Mouse (Mus musculus): ENCODE measurements around the gene Cwc22. TPM values are rescaled to one million over a fixed set of nuclear protein-coding genes. Genes with fewer than 3 reads are reported as not detected.
A peak's percentile ranks its signal among the peaks of the same experiment; 100 is the strongest.

Cwc22 gene
- polyA plus RNA-seq, 1 experiment from 2014 or later = 14.9 TPM

- Histone ChIP-seq H3K4me3 (ENCODE audit: low read depth, low read length) (no peak overlapping the region), H3K27me3 (replicated peaks; ENCODE audit: insufficient read depth, low read length) (no peaks in the 10 kb centered on the region), H3K9me3 (ENCODE audit: low read length) (no peaks in the 10 kb centered on the region), H3K27ac (ENCODE audit: low read length) (no peak overlapping the region), H3K4me1 (ENCODE audit: insufficient read depth, low read depth, low read length) (peaks cover 4% of the 10 kb centered on the region; the same call in 1 of the 2 replicates), H3K36me3 (ENCODE audit: insufficient read depth, low read length) (no peaks in the 10 kb centered on the region), H3K4me2 (replicated peaks; ENCODE audit: low read depth, low read length) (no peak overlapping the region), H3K9ac (replicated peaks; ENCODE audit: low read depth) (no peak overlapping the region)
- WGBS = 65% methylated on average over 3 of the region's 3 CpGs
- no peak for DNase-seq (ENCODE audit: low spot score)
- ATAC-seq = no peak
- TF ChIP-seq CTCF (IDR thresholded peaks at IDR 0.05) (no peak), EP300 (IDR thresholded peaks at IDR 0.05) (no peak)
Measured at GRCm38 (mm10) chr2:77947161-77947870, 1.1 kb upstream of the Cwc22 start.

- Histone ChIP-seq H3K4me2 (replicated peaks; ENCODE audit: low read depth, low read length) (peak overlapping the region; percentile 71), H3K4me3 (ENCODE audit: low read depth, low read length) (peak overlapping the region; percentile 89), H3K27me3 (replicated peaks; ENCODE audit: insufficient read depth, low read length) (no peaks in the 10 kb centered on the region), H3K9ac (replicated peaks; ENCODE audit: low read depth) (peak overlapping the region; percentile 98), H3K9me3 (ENCODE audit: low read length) (no peaks in the 10 kb centered on the region), H3K36me3 (ENCODE audit: insufficient read depth, low read length) (no peaks in the 10 kb centered on the region), H3K4me1 (ENCODE audit: insufficient read depth, low read depth, low read length) (peaks cover 4% of the 10 kb centered on the region; the same call in 1 of the 2 replicates), H3K27ac (ENCODE audit: low read length) (no peak overlapping the region)
- 36% methylated on average over 8 of the region's 8 CpGs for WGBS
- no peak for ATAC-seq
- DNase-seq (ENCODE audit: low spot score) = no peak
- TF ChIP-seq CTCF (IDR thresholded peaks at IDR 0.05) (no peak), EP300 (IDR thresholded peaks at IDR 0.05) (no peak)
Measured at GRCm38 (mm10) chr2:77944860-77945595, 1.1 kb downstream of the Cwc22 start.

- Histone ChIP-seq H3K4me2 (replicated peaks; ENCODE audit: low read depth, low read length) (no peak overlapping the region), H3K4me3 (ENCODE audit: low read depth, low read length) (no peak overlapping the region), H3K9me3 (ENCODE audit: low read length) (no peaks in the 10 kb centered on the region), H3K4me1 (ENCODE audit: insufficient read depth, low read depth, low read length) (peaks cover 4% of the 10 kb centered on the region; the same call in 1 of the 2 replicates), H3K36me3 (ENCODE audit: insufficient read depth, low read length) (no peaks in the 10 kb centered on the region), H3K27me3 (replicated peaks; ENCODE audit: insufficient read depth, low read length) (no peaks in the 10 kb centered on the region), H3K9ac (replicated peaks; ENCODE audit: low read depth) (no peak overlapping the region), H3K27ac (ENCODE audit: low read length) (no peak overlapping the region)
- TF ChIP-seq CTCF (IDR thresholded peaks at IDR 0.05) = no peak
- TF ChIP-seq EP300 (IDR thresholded peaks at IDR 0.05) = no peak
- 92% methylated on average over 5 of the region's 5 CpGs for whole genome bisulfite sequencing
- ATAC-seq (no peak), DNase-seq (ENCODE audit: low spot score) (no peak)
Measured at GRCm38 (mm10) chr2:77944281-77944680, 1.9 kb downstream of the Cwc22 start.

GRCm38 (mm10) chr2:77941944-77942343, 4.2 kb downstream of the Cwc22 start:
- Histone ChIP-seq H3K36me3 (ENCODE audit: insufficient read depth, low read length) (no peaks in the 10 kb centered on the region), H3K9ac (replicated peaks; ENCODE audit: low read depth) (no peak overlapping the region), H3K9me3 (ENCODE audit: low read length) (no peaks in the 10 kb centered on the region), H3K4me3 (ENCODE audit: low read depth, low read length) (no peak overlapping the region), H3K4me2 (replicated peaks; ENCODE audit: low read depth, low read length) (no peak overlapping the region), H3K27ac (ENCODE audit: low read length) (no peak overlapping the region), H3K27me3 (replicated peaks; ENCODE audit: insufficient read depth, low read length) (no peaks in the 10 kb centered on the region), H3K4me1 (ENCODE audit: insufficient read depth, low read depth, low read length) (peaks cover 4% of the 10 kb centered on the region; the same call in 1 of the 2 replicates)
- WGBS = 97% methylated on average over 2 of the region's 2 CpGs
- no peak for TF ChIP-seq EP300 (IDR thresholded peaks at IDR 0.05)
- no peak for TF ChIP-seq CTCF (IDR thresholded peaks at IDR 0.05)
- ATAC-seq (no peak), DNase-seq (ENCODE audit: low spot score) (no peak)

- Histone ChIP-seq H3K27ac (ENCODE audit: low read length) (no peak overlapping the region), H3K9me3 (ENCODE audit: low read length) (no peaks in the 10 kb centered on the region), H3K27me3 (replicated peaks; ENCODE audit: insufficient read depth, low read length) (no peaks in the 10 kb centered on the region), H3K36me3 (ENCODE audit: insufficient read depth, low read length) (0 out of 2 replicates have a peak, but pooled peaks cover 8% of the 10 kb centered on the region), H3K9ac (replicated peaks; ENCODE audit: low read depth) (no peak overlapping the region), H3K4me2 (replicated peaks; ENCODE audit: low read depth, low read length) (no peak overlapping the region), H3K4me3 (ENCODE audit: low read depth, low read length) (no peak overlapping the region), H3K4me1 (ENCODE audit: insufficient read depth, low read depth, low read length) (no peaks in the 10 kb centered on the region)
- no peak for DNase-seq (ENCODE audit: low spot score)
- 85% methylated on average over 4 of the region's 4 CpGs for WGBS
- no peak for TF ChIP-seq EP300 (IDR thresholded peaks at IDR 0.05)
- no peak for TF ChIP-seq CTCF (IDR thresholded peaks at IDR 0.05)
- ATAC-seq = no peak
Measured at GRCm38 (mm10) chr2:77938317-77938716, 7.9 kb downstream of the Cwc22 start.

GRCm38 (mm10) chr2:77937818-77938217, 8.4 kb downstream of the Cwc22 start:
- H3K4me3 ChIP-seq (ENCODE audit: low read depth, low read length) = no peak overlapping the region
- H3K36me3 ChIP-seq (ENCODE audit: insufficient read depth, low read length) = 0 out of 2 replicates have a peak, but pooled peaks cover 12% of the 10 kb centered on the region
- ATAC-seq (no peak), DNase-seq (ENCODE audit: low spot score) (no peak)
- no peak overlapping the region for H3K27ac ChIP-seq (ENCODE audit: low read length)
- no peaks in the 10 kb centered on the region for H3K27me3 ChIP-seq (replicated peaks; ENCODE audit: insufficient read depth, low read length)
- H3K9ac ChIP-seq (replicated peaks; ENCODE audit: low read depth) = no peak overlapping the region
- TF ChIP-seq CTCF (IDR thresholded peaks at IDR 0.05) = no peak
- TF ChIP-seq EP300 (IDR thresholded peaks at IDR 0.05) = no peak
- H3K4me1 ChIP-seq (ENCODE audit: insufficient read depth, low read depth, low read length) = no peaks in the 10 kb centered on the region
- WGBS = 87% methylated on average over 3 of the region's 3 CpGs
- H3K4me2 ChIP-seq (replicated peaks; ENCODE audit: low read depth, low read length) = no peak overlapping the region
- no peaks in the 10 kb centered on the region for H3K9me3 ChIP-seq (ENCODE audit: low read length)

Measured in lung, postnatal 0 days (tissue).